Mouse (Mus musculus) liver, embryonic 14.5 days (tissue): Measurements from ENCODE around the gene Gpr176. TPM values are rescaled to one million over a fixed set of nuclear protein-coding genes. Genes with fewer than 3 reads are reported as not detected.

Source experiments
- ATAC-seq: fragments of 200-750 bp; cut with Nextera tagmentation; 2 replicates; pipeline ENCODE4 v1.8.0; 2017; ENCODE audit warnings: moderate number of reproducible peaks, mild to moderate bottlenecking, moderate library complexity; ENCODE audit not compliant: insufficient read depth
- DNase-seq, 3 experiments: peaks; one replicate each; pipeline ENCODE4 v3.0.0-alpha.2; 2012 to 2013; ENCODE audit warnings: low read depth in 3 of 3, low spot score in 3 of 3
- H3K27ac ChIP-seq: fragments of 300-500 bp; sonication (generic); 2 replicates; pipeline ENCODE4 v1.5.1; 2014; ENCODE audit warnings: moderate library complexity, mild to moderate bottlenecking, control low read depth, inconsistent platforms
- H3K27me3 ChIP-seq: fragments of 300-500 bp; sonication (generic); 2 replicates; pipeline ENCODE4 v1.6.1; 2014; ENCODE audit warnings: mild to moderate bottlenecking, low read length, moderate library complexity; ENCODE audit not compliant: control insufficient read depth, insufficient read depth
- H3K36me3 ChIP-seq: fragments of 300-500 bp; sonication (generic); replicated peaks from 2 replicates; pipeline ENCODE4 v1.6.1; 2014; ENCODE audit warnings: low read depth; ENCODE audit not compliant: control insufficient read depth, insufficient read depth
- H3K4me1 ChIP-seq, 2 experiments: fragments of 200-500 bp in 1 of 2; fragments of 300-500 bp in 1 of 2; sonication (generic) in 1 of 2; replicated peaks; 2 replicates each; pipeline ENCODE4 v1.6.1; 2012 to 2014; ENCODE audit warnings: antibody characterized with exemption in 1 of 2, inconsistent platforms in 1 of 2, low read length in 1 of 2; ENCODE audit not compliant: control insufficient read depth in 2 of 2, insufficient read depth in 2 of 2
- H3K4me2 ChIP-seq: fragments of 300-500 bp; sonication (generic); 2 replicates; pipeline ENCODE4 v1.6.1; 2014; ENCODE audit warnings: low read depth, mild to moderate bottlenecking, control low read depth, moderate library complexity
- H3K4me3 ChIP-seq, 2 experiments: fragments of 200-500 bp in 1 of 2; fragments of 300-500 bp in 1 of 2; sonication (generic) in 1 of 2; 2 replicates each; pipeline ENCODE4 v1.5.1; 2012 to 2014; ENCODE audit warnings: low read depth in 2 of 2, low read length in 2 of 2, mild to moderate bottlenecking in 2 of 2, control low read depth in 1 of 2, inconsistent platforms in 1 of 2, moderate library complexity in 1 of 2; ENCODE audit not compliant: insufficient read depth in 1 of 2
- H3K9ac ChIP-seq: fragments of 300-500 bp; sonication (generic); replicated peaks from 2 replicates; pipeline ENCODE4 v1.6.1; 2014; ENCODE audit warnings: mild to moderate bottlenecking, control low read depth, moderate library complexity
- H3K9me3 ChIP-seq: fragments of 300-500 bp; sonication (generic); 2 replicates; pipeline ENCODE4 v1.6.1; 2016; ENCODE audit warnings: low read length, mixed read lengths; ENCODE audit not compliant: control insufficient read depth
- CTCF ChIP-seq: IDR thresholded peaks from 2 replicates; pipeline ENCODE4 v1.5.1; 2016; ENCODE audit warnings: antibody characterized with exemption, low read depth, control low read depth
- EP300 ChIP-seq: IDR thresholded peaks from 2 replicates; pipeline ENCODE4 v1.6.1; 2016; ENCODE audit warnings: antibody characterized with exemption, low read depth
- WGBS: fragments of 180-500 bp; shearing (Covaris S2); extraction: QIAGEN DNeasy Blood & Tissue Kit; methylation state at CpG from one replicate; pipeline ENCODE4 v1.1.7; 2014; ENCODE audit not compliant: insufficient replicate concordance; 5-methylcytosine and 5-hydroxymethylcytosine counted together
- polyA plus RNA-seq, 2 experiments: library from polyadenylated mRNA; depleted of rRNA in 1 of 2; stranded (reverse) in 1 of 2; unstranded in 1 of 2; fragments of >200 nt; fragmentation: Nextera tagmentation in 1 of 2; extraction: Ambion mirVana in 1 of 2; gene quantifications; 2 replicates each; pipeline versions ENCODE4 v1.2.1 to v1.2.3; 2012 to 2014

The Gpr176 gene
- polyA plus RNA-seq, 2 experiments: 0.09 to 0.29 TPM

DNA sequence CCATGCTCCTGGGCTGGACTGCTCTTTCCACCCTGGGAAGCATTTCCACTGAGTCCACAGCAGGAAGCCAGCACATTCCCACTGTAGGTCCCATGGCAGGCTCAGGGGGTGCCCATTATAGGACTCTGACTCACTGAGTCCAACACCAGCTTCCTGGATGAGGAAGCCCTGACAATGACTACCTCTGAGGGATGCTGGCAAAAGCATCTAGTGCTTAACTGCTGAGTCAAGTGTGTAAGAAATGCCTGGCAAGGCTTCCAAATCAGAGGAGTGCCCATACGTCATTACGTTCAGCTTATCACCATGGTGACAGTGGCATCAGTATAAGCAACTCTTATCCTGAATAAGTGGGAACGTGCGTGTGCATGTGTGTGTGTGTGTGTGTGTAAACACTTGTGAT, 85.5 kb downstream of the Gpr176 start:
- no peak overlapping the region for H3K4me3 ChIP-seq
- WGBS: 63% methylated on average over 4 of the region's 4 CpGs
- ATAC-seq (no peak), DNase-seq (no peak)
- no peaks in the 10 kb centered on the region for H3K36me3 ChIP-seq
- no peak overlapping the region for H3K4me2 ChIP-seq
- H3K27ac ChIP-seq: no peak overlapping the region
- no peaks in the 10 kb centered on the region for H3K9me3 ChIP-seq
- no peaks in the 10 kb centered on the region for H3K27me3 ChIP-seq
- TF ChIP-seq CTCF: no peak
- TF ChIP-seq EP300: no peak
- H3K4me1 ChIP-seq: no peaks in the 10 kb centered on the region
- H3K9ac ChIP-seq: no peak overlapping the region

GRCm38 (mm10) chr2:118282467-118282866, 90.8 kb downstream of the Gpr176 start:
- Histone ChIP-seq H3K4me3 (no peak overlapping the region), H3K36me3 (no peaks in the 10 kb centered on the region), H3K4me1 (no peaks in the 10 kb centered on the region), H3K4me2 (no peak overlapping the region), H3K27me3 (no peaks in the 10 kb centered on the region), H3K27ac (no peak overlapping the region), H3K9me3 (no peaks in the 10 kb centered on the region), H3K9ac (no peak overlapping the region)
- ATAC-seq (no peak), DNase-seq (no peak)
- 47% methylated on average over 3 of the region's 3 CpGs for WGBS
- TF ChIP-seq EP300 (no peak), CTCF (no peak)

DNA sequence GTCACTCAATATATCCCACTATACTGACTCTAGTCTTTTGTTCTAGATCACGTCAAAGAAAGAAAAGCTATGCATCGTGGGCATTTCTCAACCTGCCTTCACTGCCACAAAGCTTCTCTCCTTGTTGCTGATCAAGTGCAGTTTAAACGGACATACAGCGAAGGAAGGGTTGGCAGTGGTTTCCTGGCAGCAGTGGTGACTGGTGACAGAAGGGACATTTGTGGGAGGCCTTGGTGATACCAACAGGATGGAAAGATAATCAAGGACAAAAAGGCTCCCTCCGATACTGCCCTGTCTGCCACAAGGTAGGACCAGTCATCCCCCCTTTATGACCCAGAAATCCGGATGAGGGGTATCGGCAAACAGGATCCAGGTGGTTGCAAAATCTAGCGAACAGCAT, 95.0 kb downstream of the Gpr176 start:
- Histone ChIP-seq H3K9ac (no peak overlapping the region), H3K36me3 (no peaks in the 10 kb centered on the region), H3K27me3 (no peaks in the 10 kb centered on the region), H3K9me3 (no peaks in the 10 kb centered on the region), H3K4me3 (no peak overlapping the region), H3K4me2 (no peak overlapping the region), H3K27ac (no peak overlapping the region), H3K4me1 (no peaks in the 10 kb centered on the region)
- TF ChIP-seq CTCF (no peak), EP300 (no peak)
- ATAC-seq: no peak
- WGBS: 66% methylated on average over 8 of the region's 8 CpGs
- no peak for DNase-seq

GRCm38 (mm10) chr2:118271606-118272005, 101.6 kb downstream of the Gpr176 start:
- Histone ChIP-seq H3K4me2 (no peak overlapping the region), H3K4me3 (no peak overlapping the region), H3K27me3 (no peaks in the 10 kb centered on the region), H3K36me3 (no peaks in the 10 kb centered on the region), H3K27ac (no peak overlapping the region), H3K9ac (no peak overlapping the region), H3K4me1 (0 out of 4 replicates have a peak, but pooled peaks cover 0 to 3% of the 10 kb centered on the region in 2 experiments), H3K9me3 (no peaks in the 10 kb centered on the region)
- no peak for TF ChIP-seq EP300
- no peak for TF ChIP-seq CTCF
- ATAC-seq (no peak), DNase-seq (no peak)
- 75% methylated on average over 10 of the region's 10 CpGs for WGBS

DNA sequence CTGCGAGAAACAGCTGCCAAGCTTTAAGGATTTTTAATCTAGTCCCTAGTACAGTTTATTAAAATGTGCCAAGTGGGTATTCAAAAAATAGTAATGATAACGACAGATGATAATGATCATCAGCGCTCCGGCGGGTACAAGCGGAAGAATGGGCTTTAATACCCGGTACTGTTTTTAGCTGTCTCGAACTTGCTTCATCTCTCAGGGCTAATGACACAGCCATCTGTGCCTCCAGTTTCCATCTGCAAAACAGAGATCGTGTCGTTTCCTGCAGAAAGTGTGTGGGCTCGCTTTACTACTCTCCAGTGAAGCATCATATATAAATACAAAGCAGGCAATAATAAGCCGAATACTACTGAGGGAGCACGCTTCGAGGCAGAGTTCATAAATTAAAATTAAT, 103.0 kb downstream of the Gpr176 start:
- Histone ChIP-seq H3K9ac (no peak overlapping the region), H3K4me1 (0 out of 4 replicates have a peak, but pooled peaks cover 0 to 3% of the 10 kb centered on the region in 2 experiments), H3K9me3 (no peaks in the 10 kb centered on the region), H3K27ac (no peak overlapping the region), H3K36me3 (no peaks in the 10 kb centered on the region), H3K27me3 (no peaks in the 10 kb centered on the region), H3K4me3 (no peak overlapping the region), H3K4me2 (no peak overlapping the region)
- DNase-seq (no peak), ATAC-seq (no peak)
- WGBS: 79% methylated on average over 14 of the region's 14 CpGs
- TF ChIP-seq EP300: no peak
- TF ChIP-seq CTCF: no peak
